Mouse (Mus musculus): ENCODE measurements around the gene Dnah1. TPM values are rescaled to one million over a fixed set of nuclear protein-coding genes. Genes with fewer than 3 reads are reported as not detected.

Dnah1 gene
- polyA plus RNA-seq, 1 experiment from 2014 or later, result 7.1 TPM

DNA sequence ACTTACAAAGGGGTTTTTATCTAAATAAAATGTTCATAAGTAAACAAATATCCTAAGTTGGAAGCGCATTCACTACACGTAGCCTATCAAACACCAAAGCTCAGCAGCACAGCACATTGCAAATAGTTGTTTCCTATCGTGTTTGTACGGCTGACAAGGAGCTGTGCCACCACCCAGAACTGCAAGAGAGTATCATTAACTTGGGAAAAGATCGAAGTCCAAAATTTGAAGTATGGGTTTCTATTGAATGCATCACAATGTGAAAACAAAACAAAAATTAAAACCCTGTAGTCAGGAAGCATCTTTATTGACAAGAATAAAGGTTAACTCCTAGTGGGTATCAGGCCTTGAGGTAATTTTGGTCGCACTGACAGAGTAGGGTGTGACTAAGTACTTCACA is 75.3 kb downstream of the Dnah1 start:
- peaks cover 19% of the 10 kb centered on the region for H3K4me1 ChIP-seq (replicated peaks)
- peaks cover 9% of the 10 kb centered on the region for H3K36me3 ChIP-seq
- H3K27me3 ChIP-seq (ENCODE audit: insufficient read depth, poor library complexity, severe bottlenecking), result no peaks in the 10 kb centered on the region
- H3K27ac ChIP-seq, result no peak overlapping the region
- no peak for DNase-seq (ENCODE audit: low spot score)
- WGBS, result 90% methylated on average over 6 of the region's 6 CpGs
- H3K4me3 ChIP-seq, result no peak overlapping the region
- H3K9me3 ChIP-seq, result no peaks in the 10 kb centered on the region

- Histone ChIP-seq H3K27me3 (ENCODE audit: insufficient read depth, poor library complexity, severe bottlenecking) (no peaks in the 10 kb centered on the region), H3K4me3 (no peak overlapping the region), H3K36me3 (no peaks in the 10 kb centered on the region), H3K9me3 (no peaks in the 10 kb centered on the region), H3K4me1 (replicated peaks) (peaks cover 8% of the 10 kb centered on the region), H3K27ac (no peak overlapping the region)
- WGBS, result 90% methylated on average over 1 of the region's 1 CpGs
- no peak for DNase-seq (ENCODE audit: low spot score)
Measured at GRCm38 (mm10) chr14:31245946-31246345, 77.8 kb downstream of the Dnah1 start.

GRCm38 (mm10) chr14:31244777-31245176 is 78.9 kb downstream of the Dnah1 start:
- Histone ChIP-seq H3K4me1 (replicated peaks) (no peaks in the 10 kb centered on the region), H3K9me3 (no peaks in the 10 kb centered on the region), H3K27me3 (ENCODE audit: insufficient read depth, poor library complexity, severe bottlenecking) (no peaks in the 10 kb centered on the region), H3K36me3 (no peaks in the 10 kb centered on the region), H3K27ac (no peak overlapping the region), H3K4me3 (no peak overlapping the region)
- 85% methylated on average over 1 of the region's 1 CpGs for WGBS
- no peak for DNase-seq (ENCODE audit: low spot score)

DNA sequence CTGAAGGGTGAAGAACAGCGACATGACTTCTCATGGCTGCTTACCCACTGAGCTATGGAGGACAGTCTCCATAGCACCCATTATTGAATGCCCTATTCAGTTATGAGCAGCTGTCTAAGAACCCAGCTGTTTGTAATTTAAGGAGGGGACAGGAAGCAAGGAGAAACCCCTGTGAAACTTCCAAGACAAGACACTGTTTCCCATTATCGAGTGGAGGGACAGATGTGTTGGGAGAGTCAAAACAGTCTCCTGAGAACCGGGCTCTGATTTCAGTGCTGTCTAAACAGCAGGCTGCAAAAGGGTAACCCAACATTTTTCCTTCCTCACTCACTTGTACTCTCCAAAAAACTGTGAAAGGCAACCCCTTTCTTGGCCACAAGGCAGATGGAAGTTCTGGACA is 83.2 kb downstream of the Dnah1 start:
- no peak overlapping the region for H3K4me3 ChIP-seq
- DNase-seq (ENCODE audit: low spot score), result no peak
- H3K27ac ChIP-seq, result no peak overlapping the region
- no peaks in the 10 kb centered on the region for H3K4me1 ChIP-seq (replicated peaks)
- H3K36me3 ChIP-seq, result peaks cover 6% of the 10 kb centered on the region; the same call in 1 of the 2 replicates
- 75% methylated on average over 3 of the region's 3 CpGs for WGBS
- no peaks in the 10 kb centered on the region for H3K9me3 ChIP-seq
- H3K27me3 ChIP-seq (ENCODE audit: insufficient read depth, poor library complexity, severe bottlenecking), result no peaks in the 10 kb centered on the region

DNA sequence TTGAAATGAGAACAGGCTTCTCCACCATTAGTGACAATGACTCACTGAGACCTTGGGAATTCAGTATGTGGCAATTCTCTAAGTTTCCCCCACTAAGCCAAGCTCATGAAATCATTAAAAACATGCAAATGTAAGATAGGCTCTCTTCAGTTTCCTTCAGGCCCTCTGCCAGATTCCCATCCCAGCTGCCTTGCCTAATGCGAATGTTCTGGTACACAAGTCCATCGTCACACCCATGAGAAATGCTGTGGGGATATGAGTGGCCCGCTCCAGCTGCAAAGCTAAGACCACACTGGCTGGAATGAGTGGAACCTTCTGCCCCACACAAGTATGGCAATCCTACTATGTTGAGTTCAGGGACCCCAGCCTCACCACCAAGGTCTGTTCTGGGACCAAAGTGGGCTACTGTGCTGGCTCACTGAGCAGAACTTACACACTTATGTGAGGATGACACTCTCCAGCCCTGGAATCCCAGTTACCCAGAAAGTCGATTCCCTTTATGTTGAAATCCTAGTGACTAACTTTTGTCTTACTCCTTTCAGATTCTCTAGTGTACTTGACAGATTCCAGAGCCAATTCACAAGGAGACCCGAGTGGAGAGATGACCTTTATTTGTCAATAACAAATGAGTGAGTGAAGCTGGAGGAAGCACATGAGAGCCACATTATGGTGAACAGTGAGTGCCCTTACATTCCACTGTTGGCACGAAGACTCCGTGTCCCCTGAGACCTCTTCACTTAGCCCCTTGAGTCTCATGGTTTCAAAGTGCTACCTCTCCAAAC is 86.4 kb downstream of the Dnah1 start:
- 84% methylated on average over 7 of the region's 7 CpGs for WGBS
- DNase-seq (ENCODE audit: low spot score), result no peak
- peaks cover 17% of the 10 kb centered on the region; the same call in 1 of the 2 replicates for H3K4me1 ChIP-seq (replicated peaks)
- H3K4me3 ChIP-seq, result no peak overlapping the region
- no peaks in the 10 kb centered on the region for H3K9me3 ChIP-seq
- no peak overlapping the region for H3K27ac ChIP-seq
- H3K27me3 ChIP-seq (ENCODE audit: insufficient read depth, poor library complexity, severe bottlenecking), result no peaks in the 10 kb centered on the region
- peaks cover 6% of the 10 kb centered on the region; the same call in 1 of the 2 replicates for H3K36me3 ChIP-seq

DNA sequence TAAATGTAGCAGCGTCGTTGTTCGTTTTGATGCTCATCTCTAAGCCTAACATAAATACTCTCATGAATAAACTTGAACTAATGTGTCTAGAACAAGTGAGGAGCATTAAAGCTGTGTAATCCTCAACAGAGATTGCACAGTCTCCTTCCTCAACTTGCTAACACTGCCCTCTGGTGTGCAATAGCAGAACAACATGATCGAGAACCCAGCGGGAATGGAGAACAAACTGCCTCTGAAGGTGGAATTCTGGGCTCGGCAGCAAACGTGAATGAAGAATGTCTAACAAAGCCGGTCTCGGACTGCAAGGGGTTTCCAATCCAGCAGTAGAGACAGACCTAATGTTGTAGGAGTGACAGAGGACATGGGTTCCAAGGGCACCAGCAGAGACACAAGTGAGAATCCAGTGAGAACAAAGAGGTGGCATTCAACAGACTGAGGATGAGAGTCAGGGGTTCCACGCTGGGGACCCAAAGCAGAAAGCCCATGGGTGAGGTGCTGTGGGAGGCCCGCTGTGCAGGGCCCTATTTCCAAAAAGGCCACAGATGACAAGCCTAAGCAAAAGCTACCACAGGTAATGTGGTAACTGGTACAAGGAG is 89.6 kb downstream of the Dnah1 start:
- 24% methylated on average over 11 of the region's 11 CpGs for WGBS
- Histone ChIP-seq H3K4me1 (replicated peaks) (peaks cover 31% of the 10 kb centered on the region), H3K27me3 (ENCODE audit: insufficient read depth, poor library complexity, severe bottlenecking) (no peaks in the 10 kb centered on the region), H3K4me3 (0 out of 2 replicates have a peak overlapping the region, but pooled peaks have one; percentile 18), H3K9me3 (no peaks in the 10 kb centered on the region), H3K36me3 (peaks cover 6% of the 10 kb centered on the region; the same call in 1 of the 2 replicates), H3K27ac (peak overlapping the region; percentile 73)
- peak; percentile 79 for DNase-seq (ENCODE audit: low spot score)

GRCm38 (mm10) chr14:31233070-31233995 is 90.4 kb downstream of the Dnah1 start:
- no peak for DNase-seq (ENCODE audit: low spot score)

GRCm38 (mm10) chr14:31232404-31233069 is 91.2 kb downstream of the Dnah1 start:
- WGBS, result 84% methylated on average over 13 of the region's 13 CpGs
- Histone ChIP-seq H3K4me1 (replicated peaks) (peaks cover 40% of the 10 kb centered on the region), H3K4me3 (no peak overlapping the region), H3K36me3 (0 out of 2 replicates have a peak, but pooled peaks cover 4% of the 10 kb centered on the region), H3K9me3 (no peaks in the 10 kb centered on the region), H3K27ac (no peak overlapping the region), H3K27me3 (ENCODE audit: insufficient read depth, poor library complexity, severe bottlenecking) (no peaks in the 10 kb centered on the region)
- no peak for DNase-seq (ENCODE audit: low spot score)

More at GRCm38 (mm10) chr14:31233070-31233995, 90.4 kb downstream of the Dnah1 start:
- no peak overlapping the region for H3K4me3 ChIP-seq
- H3K9me3 ChIP-seq, result no peaks in the 10 kb centered on the region
- H3K36me3 ChIP-seq, result no peaks in the 10 kb centered on the region; the same call in 1 of the 2 replicates
- WGBS, result 83% methylated on average over 14 of the region's 14 CpGs
- H3K4me1 ChIP-seq (replicated peaks), result peaks cover 37% of the 10 kb centered on the region
- H3K27ac ChIP-seq, result no peak overlapping the region
- no peaks in the 10 kb centered on the region for H3K27me3 ChIP-seq (ENCODE audit: insufficient read depth, poor library complexity, severe bottlenecking)

- WGBS, result 72% methylated on average over 8 of the region's 8 CpGs
- H3K27me3 ChIP-seq (ENCODE audit: insufficient read depth, poor library complexity, severe bottlenecking), result no peaks in the 10 kb centered on the region
- H3K27ac ChIP-seq, result no peak overlapping the region
- DNase-seq (ENCODE audit: low spot score), result no peak
- no peak overlapping the region for H3K4me3 ChIP-seq
- H3K36me3 ChIP-seq, result 0 out of 2 replicates have a peak, but pooled peaks cover 5% of the 10 kb centered on the region
- H3K9me3 ChIP-seq, result no peaks in the 10 kb centered on the region
- H3K4me1 ChIP-seq (replicated peaks), result peaks cover 46% of the 10 kb centered on the region
Measured at GRCm38 (mm10) chr14:31230442-31230841, 93.3 kb downstream of the Dnah1 start.

- Histone ChIP-seq H3K9me3 (no peaks in the 10 kb centered on the region), H3K4me1 (replicated peaks) (peaks cover 33% of the 10 kb centered on the region), H3K4me3 (no peak overlapping the region), H3K27ac (peak overlapping the region; percentile 59), H3K27me3 (ENCODE audit: insufficient read depth, poor library complexity, severe bottlenecking) (0 out of 2 replicates have a peak, but pooled peaks cover 4% of the 10 kb centered on the region), H3K36me3 (0 out of 2 replicates have a peak, but pooled peaks cover 5% of the 10 kb centered on the region)
- WGBS, result 75% methylated on average over 6 of the region's 6 CpGs
- DNase-seq (ENCODE audit: low spot score), result no peak
Measured at GRCm38 (mm10) chr14:31228234-31228633, 95.5 kb downstream of the Dnah1 start.

DNA sequence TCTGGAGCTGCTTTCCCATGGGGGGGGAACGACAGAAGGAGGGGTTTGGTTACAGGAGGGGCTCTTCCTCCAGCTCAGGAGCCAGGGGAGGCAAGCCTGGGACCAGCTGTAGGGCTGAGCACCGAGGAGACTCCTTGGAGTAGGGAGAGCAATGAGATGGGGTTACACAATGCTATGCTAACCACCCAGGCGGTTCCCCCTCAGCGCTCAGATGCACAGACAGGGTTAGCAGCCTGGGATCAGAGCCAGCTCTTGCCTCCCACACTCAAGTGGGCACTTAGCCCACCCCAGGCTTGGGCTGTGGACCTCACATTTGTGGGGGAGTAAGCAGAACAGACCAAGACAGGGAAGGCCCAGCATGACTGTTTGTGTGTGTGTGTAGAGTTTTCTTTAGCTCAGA is 96.7 kb downstream of the Dnah1 start:
- Histone ChIP-seq H3K27ac (peak overlapping the region; percentile 24; the same call in 1 of the 2 replicates), H3K27me3 (ENCODE audit: insufficient read depth, poor library complexity, severe bottlenecking) (0 out of 2 replicates have a peak, but pooled peaks cover 4% of the 10 kb centered on the region), H3K4me1 (replicated peaks) (peaks cover 31% of the 10 kb centered on the region), H3K4me3 (no peak overlapping the region), H3K9me3 (no peaks in the 10 kb centered on the region), H3K36me3 (0 out of 2 replicates have a peak, but pooled peaks cover 5% of the 10 kb centered on the region)
- WGBS, result 75% methylated on average over 4 of the region's 4 CpGs
- DNase-seq (ENCODE audit: low spot score), result no peak

GRCm38 (mm10) chr14:31217666-31218065 is 106.0 kb downstream of the Dnah1 start, which contains the start of gene Sema3g:
Sema3g (plus strand) TSS chr14:31217860.
- Histone ChIP-seq H3K36me3 (no peaks in the 10 kb centered on the region), H3K27ac (peak within 1 kb of the TSS; percentile 60), H3K27me3 (ENCODE audit: insufficient read depth, poor library complexity, severe bottlenecking) (peaks cover 5% of the 10 kb centered on the region; the same call in 1 of the 2 replicates), H3K4me1 (replicated peaks) (peaks cover 60% of the 10 kb centered on the region), H3K4me3 (peak within 1 kb of the TSS; percentile 25), H3K9me3 (no peaks in the 10 kb centered on the region)
- peak; percentile 71 for DNase-seq (ENCODE audit: low spot score)
- 18% methylated on average over 11 of the region's 11 CpGs for WGBS
